Mouse (Mus musculus) erythroblast, adult 5-6 weeks (primary cell): ENCODE data around the gene Tcp11. TPM values are rescaled to one million over a fixed set of nuclear protein-coding genes. Genes with fewer than 3 reads are reported as not detected.

ENCODE experiments used
- ATAC-seq: replicated peaks from 2 replicates; pipeline ENCODE4 v1.8.0; 2016; ENCODE audit warnings: moderate number of reproducible peaks, mild to moderate bottlenecking, moderate TSS enrichment, inconsistent platforms; ENCODE audit not compliant: poor library complexity, low FRiP score, severe bottlenecking
- total RNA-seq, 2 experiments: library from RNA; stranded (forward) in 1 of 2; stranded (reverse) in 1 of 2; fragments of 150-400 nt in 1 of 2; fragments of 200-764, 138-1000 nt in 1 of 2; gene quantifications; 2 replicates each; pipeline versions ENCODE4 v1.2.3 to v1.2.4; 2015 to 2017; ENCODE audit warnings: low replicate concordance in 2 of 2

The Tcp11 gene
- total RNA-seq (2015; ENCODE audit: low replicate concordance) (not detected in 2 replicates), total RNA-seq (2017; ENCODE audit: low replicate concordance) (not detected in 2 replicates)

DNA sequence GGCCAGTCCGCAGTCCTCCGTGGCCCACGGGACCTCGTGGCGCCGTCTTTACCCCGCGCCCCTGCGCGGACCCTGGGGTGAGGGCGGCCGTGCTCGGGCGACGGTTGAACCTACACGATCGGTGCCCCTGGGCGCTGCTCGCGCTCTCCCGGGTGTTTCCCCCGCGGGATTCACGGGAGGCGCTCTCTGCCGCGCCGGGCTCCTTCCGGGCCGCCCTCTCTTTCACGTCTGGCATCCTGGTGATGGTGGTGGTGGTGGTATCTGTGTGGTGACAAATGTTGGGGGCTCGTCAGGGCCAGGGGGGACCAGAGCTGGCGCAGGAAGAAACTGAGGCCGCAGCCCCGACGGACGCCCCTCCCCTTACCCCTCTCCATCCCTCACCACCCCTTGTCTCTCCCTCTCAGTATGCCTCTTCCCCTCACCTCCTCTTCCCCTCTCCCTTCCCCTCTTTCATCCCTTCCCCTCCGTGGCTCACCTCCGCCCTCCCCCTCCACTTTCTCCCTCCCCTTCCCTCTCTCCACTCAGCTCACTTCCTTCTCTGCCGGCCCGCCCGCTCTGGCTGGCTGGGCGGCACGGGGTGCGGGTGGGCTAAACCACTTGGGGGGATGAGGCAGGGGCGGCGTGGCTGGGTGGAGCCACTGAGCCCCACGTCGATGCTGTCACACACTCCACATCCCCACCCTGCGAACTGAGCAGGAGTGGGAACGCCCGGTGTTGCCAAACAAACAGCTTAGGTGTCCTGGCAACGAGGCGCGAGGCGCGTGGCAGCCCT, at the start of gene Tcp11:
Tcp11 (minus strand) TSS at position 595 of the 772 bp plus-strand sequence.
- no peak; the same call in 1 of the 2 replicates for ATAC-seq

DNA sequence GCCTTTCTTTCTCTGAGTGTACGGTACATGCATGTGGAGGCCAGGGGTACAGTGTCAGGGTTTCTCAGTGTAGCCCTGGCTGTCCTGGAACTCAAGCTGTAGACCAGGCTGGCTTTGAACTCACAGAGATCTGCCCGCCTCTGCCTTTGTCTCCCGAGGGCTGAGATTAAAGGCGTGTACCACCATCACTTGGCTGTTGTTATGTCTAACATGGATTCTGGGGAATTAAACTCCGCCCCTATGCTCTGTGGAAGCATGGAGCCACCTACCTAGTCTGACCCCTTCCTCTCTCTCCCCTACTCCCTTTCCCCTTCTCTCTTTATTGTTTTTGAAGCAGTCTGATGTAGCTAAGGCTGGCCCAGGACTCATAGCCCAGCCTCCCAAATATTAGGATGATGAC, 49.4 kb upstream of the Tcp11 start:
- ATAC-seq: no peak

DNA sequence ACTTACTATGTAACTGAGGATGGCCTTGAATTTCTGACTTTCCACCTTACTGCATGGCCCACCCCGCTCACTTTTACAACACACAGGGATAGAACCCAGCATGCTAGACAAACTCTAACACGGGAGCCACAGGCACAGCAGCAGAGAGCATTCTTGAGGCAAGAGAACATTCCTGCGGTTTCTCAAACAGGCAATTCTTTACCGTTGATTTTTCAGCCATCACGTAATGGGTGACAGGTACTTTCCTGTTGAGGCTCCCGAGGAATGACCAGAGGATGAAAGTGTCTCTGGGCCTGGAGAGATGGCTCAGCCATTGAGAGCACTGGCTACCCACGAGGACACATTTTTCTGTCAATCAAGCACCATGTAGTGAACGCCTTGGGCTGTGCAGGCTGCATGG, 43.9 kb upstream of the Tcp11 start:
- ATAC-seq: no peak

DNA sequence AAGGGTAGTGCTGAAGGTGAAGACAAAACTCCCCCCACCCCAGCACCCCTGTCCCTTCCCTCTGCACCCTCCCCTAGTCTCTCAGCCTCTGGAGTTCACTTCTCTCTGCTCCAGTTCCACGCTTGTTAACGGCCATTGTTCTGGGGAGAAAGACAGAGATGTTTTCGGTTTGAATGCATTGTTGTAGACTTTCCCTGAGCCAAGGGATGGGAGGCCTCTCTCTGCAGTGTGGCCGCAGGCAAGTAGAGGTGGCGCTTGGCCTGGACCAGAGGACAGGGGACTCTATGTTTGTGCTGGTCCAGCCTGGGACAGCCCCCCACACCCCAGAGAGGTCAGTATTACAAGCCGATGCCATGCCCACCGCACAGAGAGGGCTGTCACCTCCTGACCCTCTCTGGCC, 43.2 kb upstream of the Tcp11 start:
- no peak for ATAC-seq

DNA sequence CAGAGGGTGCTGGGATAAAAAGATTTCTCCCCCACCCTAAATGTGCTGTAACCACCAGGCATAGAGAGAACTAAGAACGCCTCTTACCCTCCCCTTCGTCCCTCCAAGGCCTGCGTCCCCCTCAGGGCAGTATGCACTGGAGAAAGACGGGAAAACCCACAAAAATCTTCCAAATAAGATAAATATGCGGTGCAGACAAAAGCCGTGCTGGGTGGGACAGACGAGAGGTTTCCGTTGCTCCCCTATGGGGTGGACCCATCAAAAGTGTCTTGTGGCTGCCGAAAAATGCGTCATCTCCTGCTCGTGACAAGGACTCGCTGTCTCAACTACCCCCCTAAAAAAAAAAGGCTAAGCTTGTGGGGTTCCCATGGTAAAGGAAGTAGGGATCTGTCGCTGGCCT, 42.5 kb upstream of the Tcp11 start:
- no peak for ATAC-seq

DNA sequence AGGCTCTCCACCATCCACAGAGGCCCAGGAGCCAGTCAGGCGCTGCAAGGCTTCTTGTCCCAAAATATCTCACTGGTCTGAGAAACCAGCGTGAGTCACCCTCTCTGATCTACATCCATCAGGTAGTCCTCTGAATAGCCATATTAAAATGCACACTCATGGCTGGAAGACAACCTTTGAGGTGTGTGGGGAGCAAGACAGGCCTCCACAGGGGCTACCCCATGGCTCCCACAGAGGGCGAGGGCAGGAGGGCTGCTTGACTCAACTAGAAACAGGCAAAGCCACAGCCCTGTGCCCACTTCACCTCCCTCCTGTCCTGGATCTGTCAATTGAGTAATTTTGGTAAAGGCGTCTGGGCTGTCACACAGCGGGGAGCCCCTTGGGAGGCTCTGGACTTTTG, 40.0 kb upstream of the Tcp11 start:
- ATAC-seq: no peak

DNA sequence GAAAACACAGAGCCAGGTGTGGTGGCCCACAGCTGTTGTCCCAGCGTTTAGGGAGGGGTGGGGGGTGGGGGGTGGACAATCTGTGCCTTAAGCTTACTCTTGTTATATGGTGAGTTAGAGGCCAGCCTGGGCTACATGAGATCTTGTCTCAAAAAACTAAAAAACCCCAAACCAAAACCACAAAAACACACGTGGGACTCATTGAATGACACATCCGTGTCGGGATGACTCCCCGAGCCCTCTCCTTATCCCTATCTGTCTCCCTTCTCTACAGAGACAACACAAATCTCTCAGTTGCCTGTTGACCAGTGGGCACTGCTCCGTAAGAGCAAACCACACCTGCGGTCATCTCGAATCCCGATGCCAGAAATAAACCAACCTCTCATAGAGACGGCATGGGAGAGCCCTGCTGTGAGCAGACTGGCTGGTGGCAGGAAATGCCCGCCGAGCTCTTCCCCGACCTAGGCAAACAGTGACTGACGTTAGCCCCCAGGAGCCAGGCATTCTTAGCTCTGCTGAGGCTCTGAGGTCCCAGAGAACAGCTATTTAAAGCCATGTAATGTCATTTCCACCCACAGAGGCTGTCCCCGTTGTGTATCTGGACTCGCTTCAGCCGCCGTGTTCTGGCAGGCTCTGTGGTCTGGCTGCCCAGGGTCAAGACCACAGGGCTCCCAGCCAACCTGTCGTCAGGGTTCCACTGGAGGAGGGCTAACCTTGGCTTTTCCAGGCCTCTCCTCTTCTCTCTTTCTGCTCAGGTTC, 37.2 kb upstream of the Tcp11 start:
- ATAC-seq: no peak

DNA sequence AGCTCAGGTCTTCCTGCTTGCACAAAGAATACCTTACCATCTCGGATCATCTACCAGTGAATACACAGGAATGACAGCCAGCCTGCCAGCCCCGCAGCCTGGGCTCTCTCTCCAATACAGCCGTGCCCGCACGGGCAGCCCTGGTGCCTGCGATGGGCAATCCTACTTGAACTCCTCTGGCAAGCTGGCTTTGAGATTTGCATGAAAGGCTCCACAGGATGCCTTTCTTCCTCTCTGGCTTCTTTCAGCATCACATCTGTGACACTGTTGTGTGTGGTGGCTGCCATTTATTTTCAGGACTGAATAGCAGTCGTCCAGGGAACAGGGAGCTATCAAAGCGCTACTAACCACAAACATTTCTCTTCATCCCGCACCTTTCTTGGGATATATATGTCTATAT, 35.9 kb upstream of the Tcp11 start:
- no peak for ATAC-seq

DNA sequence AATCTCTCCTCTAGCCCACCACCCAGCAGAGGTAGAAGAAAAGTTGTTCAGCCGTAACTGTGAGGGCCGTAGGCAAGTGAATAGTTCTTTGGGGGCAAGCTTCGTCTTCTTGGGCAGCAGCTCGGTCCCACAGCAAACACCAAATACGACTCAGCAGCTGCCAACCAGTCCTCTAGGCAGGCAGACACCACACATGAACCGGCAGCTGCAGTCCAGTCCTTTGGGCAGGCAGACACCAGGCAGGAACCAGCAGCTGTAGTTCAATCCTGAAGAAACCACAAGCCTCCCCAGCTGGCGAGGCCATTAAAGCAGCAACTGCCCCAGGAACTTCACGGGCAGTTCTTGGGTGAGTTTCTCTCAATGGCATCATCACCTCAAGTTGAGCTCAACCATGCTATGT, 31.8 kb upstream of the Tcp11 start:
- no peak for ATAC-seq

DNA sequence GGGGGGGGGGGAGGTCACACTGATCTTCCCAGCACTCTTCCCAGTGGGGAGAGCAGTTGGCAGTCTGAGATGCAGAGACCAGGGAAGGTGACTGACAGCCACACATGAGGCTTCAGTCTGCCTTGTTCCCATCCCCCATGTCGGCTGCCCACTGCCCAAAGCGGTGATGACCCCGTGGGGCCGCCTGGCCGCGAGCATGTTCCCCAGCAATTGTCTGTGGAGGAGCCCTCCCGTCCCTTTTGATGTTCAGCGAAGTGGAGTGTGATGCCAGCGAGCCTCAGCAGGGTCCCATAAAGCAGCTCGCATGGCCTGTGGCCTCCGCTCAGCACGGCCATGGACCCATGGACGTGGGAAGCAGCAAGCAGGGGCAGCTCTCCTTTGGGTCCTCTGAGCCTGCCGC, 26.8 kb upstream of the Tcp11 start:
- ATAC-seq: no peak

DNA sequence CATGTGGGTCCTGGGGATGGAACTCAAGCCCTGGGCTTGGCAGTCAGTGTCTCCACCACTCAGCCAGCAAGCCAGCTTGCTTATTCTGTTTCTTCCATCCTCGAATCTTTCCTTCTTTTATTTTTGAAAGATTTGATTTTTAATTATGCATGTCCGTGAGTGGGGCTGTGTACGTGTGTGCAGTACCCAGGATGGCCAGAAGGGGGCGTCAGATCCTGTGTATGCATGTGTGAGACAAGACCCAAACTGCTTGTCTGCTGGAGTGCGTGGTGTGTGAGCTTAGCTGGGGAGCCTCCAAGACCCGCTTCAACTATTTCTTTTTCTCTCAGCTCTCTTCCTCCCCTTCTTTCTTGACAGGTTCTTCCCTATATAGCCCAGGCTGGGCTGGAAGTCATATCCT, 25.9 kb upstream of the Tcp11 start:
- ATAC-seq: no peak

DNA sequence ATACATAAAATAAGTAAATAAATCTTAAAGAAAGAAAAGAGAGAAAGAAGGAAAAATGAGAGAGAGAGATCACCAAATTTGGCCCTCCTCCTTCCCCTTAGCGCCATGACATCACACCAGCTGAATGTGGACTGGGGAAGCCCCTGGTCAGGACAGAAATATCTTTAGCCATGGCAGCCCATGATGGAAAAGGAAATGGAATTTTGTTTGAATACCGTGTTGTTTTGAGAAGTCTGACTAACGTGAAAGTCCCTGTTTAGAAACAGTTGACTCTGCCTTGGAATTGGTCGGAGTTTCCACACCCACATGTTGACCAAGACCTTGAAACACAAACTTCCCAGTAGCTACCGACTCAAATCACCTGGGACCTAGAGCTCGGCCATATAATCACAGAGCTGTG, 24.0 kb upstream of the Tcp11 start:
- ATAC-seq: no peak

DNA sequence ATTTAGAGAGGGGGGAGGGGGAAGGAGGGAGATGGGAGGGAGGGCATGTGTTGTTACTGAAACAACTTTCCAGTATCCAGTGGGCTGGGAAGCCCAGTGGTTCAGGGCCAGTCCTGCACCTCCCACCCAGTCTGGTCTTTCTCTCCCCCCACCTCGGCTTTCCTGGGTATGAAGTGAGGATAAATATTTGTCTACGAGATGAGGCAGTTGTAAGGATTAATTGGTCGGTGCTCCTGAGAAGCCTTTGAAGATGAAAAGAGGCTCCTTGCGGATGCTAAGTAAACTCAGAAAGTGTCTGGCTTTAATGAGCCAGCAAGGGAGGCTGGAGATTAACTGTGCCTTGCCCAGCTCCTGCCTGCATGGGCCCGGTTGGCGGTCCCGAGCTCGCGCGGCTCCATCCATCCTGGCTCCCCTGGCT, 21.5 kb upstream of the Tcp11 start:
- ATAC-seq: no peak

DNA sequence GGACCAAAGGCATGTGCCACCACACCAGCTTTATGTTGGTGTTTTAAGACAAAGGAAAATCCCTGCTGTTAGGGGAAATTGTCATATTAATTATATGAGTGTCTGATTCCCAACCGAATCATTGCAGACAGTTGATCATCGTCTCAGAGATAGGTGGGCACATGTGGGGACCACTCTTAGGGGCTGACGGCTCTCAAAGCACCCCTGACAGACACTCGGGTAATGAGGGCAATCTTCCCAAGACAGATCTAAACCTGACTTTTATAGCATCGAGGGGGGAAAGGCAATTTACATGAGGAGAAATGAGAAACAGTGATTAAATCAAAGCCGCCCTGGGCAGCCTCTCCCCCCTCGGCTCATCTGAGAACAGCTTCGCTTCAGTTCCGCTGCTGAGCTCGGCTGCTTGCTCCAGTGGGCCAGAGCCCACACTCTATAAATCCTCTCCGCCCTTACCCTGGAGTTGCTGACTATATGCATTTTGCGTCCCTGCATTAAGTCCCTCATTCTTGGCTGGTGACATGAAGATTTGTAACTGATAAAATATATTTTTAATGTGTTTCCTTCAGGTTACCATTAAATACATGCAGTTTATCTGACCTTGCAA, 20.9 kb upstream of the Tcp11 start:
- no peak for ATAC-seq

DNA sequence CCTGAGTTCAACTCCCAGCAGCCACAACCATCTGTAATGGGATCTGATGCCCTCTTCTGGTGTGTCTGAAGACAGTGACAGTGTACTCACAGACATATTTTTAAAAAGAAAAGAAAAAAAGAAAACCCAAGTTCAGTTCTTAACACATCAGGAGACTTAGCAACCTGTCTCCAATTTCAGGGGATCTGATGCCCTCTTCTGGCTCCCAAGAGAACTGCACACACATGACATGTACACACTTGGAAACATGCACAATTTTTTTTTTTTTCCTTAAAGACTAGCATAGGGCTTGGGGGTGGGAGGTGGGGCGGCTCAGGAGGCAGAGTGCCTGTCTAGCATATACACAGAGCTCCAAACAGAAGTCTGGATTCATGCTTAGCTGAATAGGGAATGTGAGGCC, 20.2 kb upstream of the Tcp11 start:
- no peak for ATAC-seq

DNA sequence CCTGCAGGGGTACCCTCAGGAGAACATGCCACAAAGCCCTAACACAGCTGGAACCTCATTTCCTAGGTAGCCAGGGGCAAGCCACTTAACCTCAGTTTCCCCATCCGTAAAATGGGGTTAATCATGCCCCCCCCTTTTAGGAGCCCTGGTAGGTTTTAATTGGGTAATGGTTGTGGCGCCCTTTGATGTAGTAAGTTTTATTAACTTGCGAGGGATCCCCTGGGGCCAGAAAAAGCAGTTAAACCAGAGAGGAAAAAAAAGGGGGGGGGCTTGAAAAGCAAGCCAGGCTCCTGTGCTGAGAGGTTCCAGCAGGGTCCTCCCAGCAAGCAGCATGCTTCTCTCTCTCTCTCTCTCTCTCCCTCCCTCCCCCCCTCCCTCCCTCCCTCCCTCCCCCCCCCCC, 18.6 kb upstream of the Tcp11 start:
- ATAC-seq: no peak

DNA sequence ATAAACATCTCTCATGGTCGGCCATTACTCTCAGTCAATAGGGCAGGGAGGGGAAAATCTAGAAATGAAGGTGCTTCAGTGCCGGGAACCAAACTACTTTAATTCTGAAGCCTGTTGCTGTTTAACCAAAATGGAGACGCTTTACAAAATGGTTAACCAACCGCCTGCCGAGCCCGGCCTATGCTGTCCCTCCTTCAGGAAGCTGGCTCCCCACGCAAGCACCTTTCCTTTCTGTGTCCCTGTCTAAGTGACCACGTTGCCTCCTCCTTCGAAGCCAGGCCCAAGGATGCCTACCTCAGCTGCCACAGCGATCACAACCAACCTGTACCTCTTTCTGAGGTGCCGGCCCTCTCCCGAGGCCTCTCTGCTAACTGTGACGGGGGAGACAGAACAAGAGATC, 16.9 kb upstream of the Tcp11 start:
- no peak for ATAC-seq

DNA sequence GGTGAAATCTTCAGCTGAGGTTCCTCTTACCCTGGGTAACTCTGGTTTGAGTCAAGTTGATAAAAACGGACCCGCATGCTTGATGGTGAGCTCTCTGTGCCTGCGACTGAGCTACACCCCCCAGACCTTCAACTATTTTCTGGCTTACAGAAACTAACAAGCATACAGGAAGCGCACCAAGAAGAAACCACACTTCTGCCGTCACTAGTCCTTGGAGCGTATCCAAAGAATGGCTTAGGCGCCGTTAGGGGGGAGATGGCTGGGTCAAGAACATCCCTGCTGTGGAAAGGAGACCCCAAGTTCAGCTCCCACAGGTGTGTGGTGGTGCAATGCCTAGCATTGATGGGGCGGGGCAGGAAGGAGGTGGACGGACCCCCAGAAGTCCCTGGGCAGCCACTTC, 16.0 kb upstream of the Tcp11 start:
- ATAC-seq: no peak

DNA sequence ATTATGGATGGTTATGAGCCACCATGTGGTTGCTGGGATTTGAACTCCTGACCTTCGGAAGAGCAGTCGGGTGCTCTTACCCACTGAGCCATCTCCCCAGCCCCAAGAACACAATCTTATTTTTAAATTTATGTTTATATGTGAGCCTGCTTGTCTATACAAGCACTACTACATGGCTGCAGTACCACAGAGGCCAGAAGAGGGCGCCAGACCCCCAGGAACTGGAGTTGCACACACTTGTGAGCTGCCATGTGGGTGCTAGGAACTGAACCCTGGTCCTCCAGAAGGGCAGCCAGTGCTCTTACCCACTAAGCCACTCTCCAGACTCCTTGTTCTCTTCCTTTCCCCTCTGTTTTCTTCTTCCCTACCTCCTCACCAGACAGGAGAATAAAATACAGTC, 13.4 kb upstream of the Tcp11 start:
- ATAC-seq: no peak

DNA sequence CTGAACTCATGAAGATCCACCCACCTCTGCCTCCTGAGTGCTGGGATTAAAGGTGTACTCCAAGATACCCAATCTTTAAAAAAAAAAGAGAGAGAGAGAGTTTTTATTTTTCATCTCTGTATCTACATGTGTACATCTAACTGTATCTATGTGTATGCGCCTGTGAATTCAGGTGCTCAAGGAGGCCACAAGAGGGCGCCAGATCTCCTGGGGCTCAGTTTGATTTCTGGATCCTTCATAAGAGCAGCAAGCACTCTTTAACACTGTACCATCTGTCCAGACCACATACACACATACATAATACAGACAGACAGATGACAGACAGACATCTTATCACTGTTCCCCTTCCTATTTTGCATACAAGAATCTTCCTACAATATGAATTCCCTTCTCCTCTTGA, 11.9 kb upstream of the Tcp11 start:
- ATAC-seq: no peak

DNA sequence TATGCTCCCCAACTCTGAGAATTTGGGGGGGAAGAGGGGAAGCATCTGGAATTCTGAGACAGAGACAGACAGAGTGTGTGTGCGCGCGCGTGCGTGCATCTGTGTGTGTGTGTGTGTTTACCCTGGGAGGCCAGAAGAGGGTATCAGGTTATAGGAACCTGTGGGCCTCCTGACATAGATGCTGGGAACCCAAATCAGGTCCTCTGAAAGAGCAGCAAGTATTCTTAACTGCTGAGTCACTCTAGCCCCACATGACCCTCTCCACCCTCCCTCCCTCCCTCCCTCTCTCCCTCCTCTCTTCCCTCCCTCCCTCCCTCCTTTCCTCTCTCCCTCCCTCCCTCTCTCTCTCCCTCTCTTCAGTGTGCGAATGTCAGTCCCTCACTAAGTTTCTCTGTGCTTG, 8.3 kb upstream of the Tcp11 start:
- no peak for ATAC-seq
